Mouse (Mus musculus) liver, postnatal 0 days (tissue): ENCODE data around the gene Pitpnm1. TPM values are rescaled to one million over a fixed set of nuclear protein-coding genes. Genes with fewer than 3 reads are reported as not detected.
A peak's percentile ranks its signal among the peaks of the same experiment; 100 is the strongest.

Experiments used
- ATAC-seq: fragments of 200-750 bp; cut with Nextera tagmentation; 2 replicates; pipeline ENCODE4 v1.8.0; 2017; ENCODE audit warnings: mild to moderate bottlenecking, moderate library complexity
- DNase-seq: peaks from one replicate; pipeline ENCODE4 v3.0.0-alpha.2; 2016
- H3K27ac ChIP-seq: fragments of 300-500 bp; sonication (generic); 2 replicates; pipeline ENCODE4 v1.5.1; 2014; ENCODE audit warnings: antibody characterized with exemption, moderate library complexity, mild to moderate bottlenecking, low read depth
- H3K27me3 ChIP-seq: fragments of 300-500 bp; sonication (generic); 2 replicates; pipeline ENCODE4 v1.6.1; 2014; ENCODE audit warnings: low read length, control low read depth, mixed read lengths; ENCODE audit not compliant: insufficient read depth
- H3K36me3 ChIP-seq: fragments of 300-500 bp; sonication (generic); replicated peaks from 2 replicates; pipeline ENCODE4 v1.6.1; 2014; ENCODE audit warnings: mild to moderate bottlenecking, control low read depth, low read length, moderate library complexity, mixed read lengths; ENCODE audit not compliant: insufficient read depth
- H3K4me1 ChIP-seq: fragments of 300-500 bp; sonication (generic); 2 replicates; pipeline ENCODE4 v1.6.1; 2014; ENCODE audit warnings: antibody characterized with exemption, mild to moderate bottlenecking, control low read depth; ENCODE audit not compliant: insufficient read depth
- H3K4me2 ChIP-seq: fragments of 300-500 bp; sonication (generic); 2 replicates; pipeline ENCODE4 v1.6.1; 2014; ENCODE audit warnings: low read depth, mild to moderate bottlenecking, low read length, moderate library complexity, mixed read lengths
- H3K4me3 ChIP-seq: fragments of 300-500 bp; sonication (generic); 2 replicates; pipeline ENCODE4 v1.5.1; 2014; ENCODE audit warnings: low read depth, low read length
- H3K9ac ChIP-seq: fragments of 300-500 bp; sonication (generic); replicated peaks from 2 replicates; pipeline ENCODE4 v1.6.1; 2014; ENCODE audit warnings: mild to moderate bottlenecking, moderate library complexity
- H3K9me3 ChIP-seq: fragments of 300-500 bp; sonication (generic); 2 replicates; pipeline ENCODE4 v1.6.1; 2016; ENCODE audit warnings: mild to moderate bottlenecking, control low read depth, low read length, mixed read lengths
- CTCF ChIP-seq: sonication (generic); IDR thresholded peaks from 2 replicates; pipeline ENCODE4 v1.5.1; 2016; ENCODE audit warnings: antibody characterized with exemption, low read depth
- EP300 ChIP-seq: IDR thresholded peaks from 2 replicates; pipeline ENCODE4 v1.6.1; 2016; ENCODE audit warnings: antibody characterized with exemption, low read depth, mild to moderate bottlenecking
- WGBS: fragments of 180-500 bp; shearing (Covaris S2); extraction: QIAGEN DNeasy Blood & Tissue Kit; methylation state at CpG from one replicate; pipeline ENCODE4 v1.1.7; 2014; ENCODE audit not compliant: insufficient replicate concordance; 5-methylcytosine and 5-hydroxymethylcytosine counted together
- polyA plus RNA-seq: library from polyadenylated mRNA; unstranded; fragments of >200 nt; fragmentation: Nextera tagmentation; extraction: Ambion mirVana; gene quantifications from 2 replicates; pipeline ENCODE4 v1.2.1, GENCODE M21; 2015

Pitpnm1 gene
- polyA plus RNA-seq, 1 experiment from 2014 or later: 7.4 TPM

- Histone ChIP-seq H3K4me2 (peak overlapping the region; percentile 90), H3K4me3 (peak overlapping the region; percentile 85), H3K9me3 (no peaks in the 10 kb centered on the region), H3K27ac (peak overlapping the region; percentile 67), H3K4me1 (peaks cover 24% of the 10 kb centered on the region), H3K27me3 (no peaks in the 10 kb centered on the region), H3K36me3 (peaks cover 13% of the 10 kb centered on the region), H3K9ac (peak overlapping the region; percentile 88)
- WGBS: 36% methylated on average over 4 of the region's 4 CpGs
- ATAC-seq (no peak), DNase-seq (no peak)
- TF ChIP-seq EP300 (no peak), CTCF (no peak)
Observed at GRCm38 (mm10) chr19:4163543-4163887, 63.7 kb downstream of the Pitpnm1 start.

Other genes with a start within 250 kb of the Pitpnm1 start
- 24.8 and 48.6 TPM in 2 replicates for gene Chka, start 248.2 kb upstream of the Pitpnm1 start, polyA plus RNA-seq
- gene Tcirg1, start 192.9 kb upstream of the Pitpnm1 start, polyA plus RNA-seq: 28.1 and 29.7 TPM in 2 replicates
- 165 and 167 TPM in 2 replicates for gene Ndufs8, start 187.2 kb upstream of the Pitpnm1 start, polyA plus RNA-seq
- gene Aldh3b1, start 170.2 kb upstream of the Pitpnm1 start, polyA plus RNA-seq: 9.5 TPM in 2 replicates
- 42.6 and 48.1 TPM in 2 replicates for gene Unc93b1, start 164.8 kb upstream of the Pitpnm1 start, polyA plus RNA-seq
- 0.04 and 0.13 TPM in 2 replicates for gene Aldh3b3, start 141.4 kb upstream of the Pitpnm1 start, polyA plus RNA-seq
- gene Aldh3b2, start 127.7 kb upstream of the Pitpnm1 start, polyA plus RNA-seq: 0.09 and 0.11 TPM in 2 replicates
- gene Acy3, start 113.4 kb upstream of the Pitpnm1 start, polyA plus RNA-seq: 19.3 and 22.0 TPM in 2 replicates
- gene Tbx10, start 107.2 kb upstream of the Pitpnm1 start, polyA plus RNA-seq: not detected in 2 replicates
- 22.0 and 23.0 TPM in 2 replicates for gene Nudt8, start 99.4 kb upstream of the Pitpnm1 start, polyA plus RNA-seq
- 0.26 and 0.49 TPM in 2 replicates for gene Gm49405, start 99.4 kb upstream of the Pitpnm1 start, polyA plus RNA-seq
- 0.36 and 0.74 TPM in 2 replicates for gene Doc2g, start 96.7 kb upstream of the Pitpnm1 start, polyA plus RNA-seq
- 171 and 172 TPM in 2 replicates for gene Ndufv1, start 87.2 kb upstream of the Pitpnm1 start, polyA plus RNA-seq
- gene Gstp1, start 62.0 kb upstream of the Pitpnm1 start, polyA plus RNA-seq: 428 and 442 TPM in 2 replicates
- gene Gstp2, start 54.0 kb upstream of the Pitpnm1 start, polyA plus RNA-seq: 5.8 and 6.4 TPM in 2 replicates
- 64.5 and 67.3 TPM in 2 replicates for gene Gstp3, start 40.4 kb upstream of the Pitpnm1 start, polyA plus RNA-seq
- 0.38 and 0.43 TPM in 2 replicates for gene Cabp2, start 18.4 kb upstream of the Pitpnm1 start, polyA plus RNA-seq
- 91.2 and 91.9 TPM in 2 replicates for gene Cdk2ap2, start 2.8 kb upstream of the Pitpnm1 start, polyA plus RNA-seq
- 23.1 and 26.8 TPM in 2 replicates for gene Aip, start 25.9 kb downstream of the Pitpnm1 start, polyA plus RNA-seq
- not detected in 2 replicates for gene Gpr152, start 39.8 kb downstream of the Pitpnm1 start, polyA plus RNA-seq
- gene Cabp4, start 44.0 kb downstream of the Pitpnm1 start, polyA plus RNA-seq: 0.11 and 0.15 TPM in 2 replicates
- gene Coro1b, start 48.6 kb downstream of the Pitpnm1 start, polyA plus RNA-seq: 63.0 and 64.4 TPM in 2 replicates
- gene Ptprcap, start 53.6 kb downstream of the Pitpnm1 start, polyA plus RNA-seq: 35.7 and 35.8 TPM in 2 replicates
- gene Rps6kb2, start 63.4 kb downstream of the Pitpnm1 start, polyA plus RNA-seq: 22.1 and 23.0 TPM in 2 replicates
- gene Carns1, start 75.5 kb downstream of the Pitpnm1 start, polyA plus RNA-seq: 0.73 and 0.90 TPM in 2 replicates
- gene Tbc1d10c, start 91.3 kb downstream of the Pitpnm1 start, polyA plus RNA-seq: 8.4 and 9.9 TPM in 2 replicates
- gene Ppp1ca, start 92.1 kb downstream of the Pitpnm1 start, polyA plus RNA-seq: 269 and 284 TPM in 2 replicates
- 8.0 and 9.0 TPM in 2 replicates for gene Rad9a, start 101.7 kb downstream of the Pitpnm1 start, polyA plus RNA-seq
- 0.91 and 1.1 TPM in 2 replicates for gene Clcf1, start 114.2 kb downstream of the Pitpnm1 start, polyA plus RNA-seq
- gene AC109138.7, start 114.4 kb downstream of the Pitpnm1 start, polyA plus RNA-seq: not detected in 2 replicates
- 28.5 and 31.1 TPM in 2 replicates for gene Pold4, start 131.9 kb downstream of the Pitpnm1 start, polyA plus RNA-seq
- 3.3 and 3.4 TPM in 2 replicates for gene Ssh3, start 169.2 kb downstream of the Pitpnm1 start, polyA plus RNA-seq
- 0.54 and 0.92 TPM in 2 replicates for gene Ankrd13d, start 183.1 kb downstream of the Pitpnm1 start, polyA plus RNA-seq
- gene Grk2, start 206.2 kb downstream of the Pitpnm1 start, polyA plus RNA-seq: 11.9 and 14.8 TPM in 2 replicates